Mouse (Mus musculus): ENCODE data around the gene Sh2d4b. TPM values are rescaled to one million over a fixed set of nuclear protein-coding genes. Genes with fewer than 3 reads are reported as not detected.
A peak's percentile ranks its signal among the peaks of the same experiment; 100 is the strongest.

The Sh2d4b gene
- polyA plus RNA-seq, 1 experiment from 2014 or later: 0.46 TPM

GRCm38 (mm10) chr14:40863659-40864058, 29.4 kb downstream of the Sh2d4b start:
- whole genome bisulfite sequencing: 86% methylated on average over 3 of the region's 3 CpGs
- Histone ChIP-seq H3K36me3 (ENCODE audit: control insufficient read depth, insufficient read depth, low read length) (no peaks in the 10 kb centered on the region), H3K4me2 (ENCODE audit: low read length) (no peak overlapping the region), H3K4me1 (replicated peaks; ENCODE audit: control insufficient read depth, insufficient read depth, low read length) (no peaks in the 10 kb centered on the region), H3K9me3 (ENCODE audit: control insufficient read depth, low read length) (no peaks in the 10 kb centered on the region), H3K27ac (ENCODE audit: low read depth) (no peak overlapping the region), H3K27me3 (replicated peaks; ENCODE audit: control insufficient read depth, insufficient read depth, low read length) (no peaks in the 10 kb centered on the region), H3K4me3 (ENCODE audit: low read depth, low read length) (no peak overlapping the region), H3K9ac (ENCODE audit: low read length) (no peak overlapping the region)
- DNase-seq (ENCODE audit: low spot score): no peak
- no peak for ATAC-seq (replicated peaks; ENCODE audit: low FRiP score, low TSS enrichment, low read depth)

GRCm38 (mm10) chr14:40863022-40863421, 30.0 kb downstream of the Sh2d4b start:
- no peaks in the 10 kb centered on the region for H3K36me3 ChIP-seq (ENCODE audit: control insufficient read depth, insufficient read depth, low read length)

GRCm38 (mm10) chr14:40852978-40853377, 40.1 kb downstream of the Sh2d4b start:
- ATAC-seq (replicated peaks; ENCODE audit: low FRiP score, low TSS enrichment, low read depth) (no peak), DNase-seq (ENCODE audit: low spot score) (no peak)
- Histone ChIP-seq H3K9ac (ENCODE audit: low read length) (no peak overlapping the region), H3K27me3 (replicated peaks; ENCODE audit: control insufficient read depth, insufficient read depth, low read length) (no peaks in the 10 kb centered on the region), H3K4me3 (ENCODE audit: low read depth, low read length) (no peak overlapping the region), H3K4me2 (ENCODE audit: low read length) (no peak overlapping the region), H3K36me3 (ENCODE audit: control insufficient read depth, insufficient read depth, low read length) (no peaks in the 10 kb centered on the region), H3K4me1 (replicated peaks; ENCODE audit: control insufficient read depth, insufficient read depth, low read length) (no peaks in the 10 kb centered on the region), H3K9me3 (ENCODE audit: control insufficient read depth, low read length) (no peaks in the 10 kb centered on the region), H3K27ac (ENCODE audit: low read depth) (no peak overlapping the region)
- 65% methylated on average over 5 of the region's 5 CpGs for WGBS

More at GRCm38 (mm10) chr14:40863022-40863421, 30.0 kb downstream of the Sh2d4b start:
- no peaks in the 10 kb centered on the region for H3K4me1 ChIP-seq (replicated peaks; ENCODE audit: control insufficient read depth, insufficient read depth, low read length)
- no peak overlapping the region for H3K27ac ChIP-seq (ENCODE audit: low read depth)
- H3K4me2 ChIP-seq (ENCODE audit: low read length): no peak overlapping the region
- DNase-seq (ENCODE audit: low spot score): no peak
- no peak for ATAC-seq (replicated peaks; ENCODE audit: low FRiP score, low TSS enrichment, low read depth)
- no peaks in the 10 kb centered on the region for H3K27me3 ChIP-seq (replicated peaks; ENCODE audit: control insufficient read depth, insufficient read depth, low read length)
- no peak overlapping the region for H3K4me3 ChIP-seq (ENCODE audit: low read depth, low read length)
- H3K9ac ChIP-seq (ENCODE audit: low read length): no peak overlapping the region
- no peaks in the 10 kb centered on the region for H3K9me3 ChIP-seq (ENCODE audit: control insufficient read depth, low read length)

GRCm38 (mm10) chr14:40837397-40837796, 55.7 kb downstream of the Sh2d4b start:
- Histone ChIP-seq H3K36me3 (ENCODE audit: control insufficient read depth, insufficient read depth, low read length) (no peaks in the 10 kb centered on the region), H3K9me3 (ENCODE audit: control insufficient read depth, low read length) (no peaks in the 10 kb centered on the region), H3K27ac (ENCODE audit: low read depth) (no peak overlapping the region), H3K4me1 (replicated peaks; ENCODE audit: control insufficient read depth, insufficient read depth, low read length) (no peaks in the 10 kb centered on the region), H3K9ac (ENCODE audit: low read length) (no peak overlapping the region), H3K27me3 (replicated peaks; ENCODE audit: control insufficient read depth, insufficient read depth, low read length) (no peaks in the 10 kb centered on the region), H3K4me3 (ENCODE audit: low read depth, low read length) (no peak overlapping the region), H3K4me2 (ENCODE audit: low read length) (no peak overlapping the region)
- DNase-seq (ENCODE audit: low spot score): no peak
- ATAC-seq (replicated peaks; ENCODE audit: low FRiP score, low TSS enrichment, low read depth): no peak

GRCm38 (mm10) chr14:40830505-40830904, 62.6 kb downstream of the Sh2d4b start:
- DNase-seq (ENCODE audit: low spot score): no peak
- Histone ChIP-seq H3K4me2 (ENCODE audit: low read length) (peak overlapping the region; percentile 22; the same call in 1 of the 2 replicates), H3K36me3 (ENCODE audit: control insufficient read depth, insufficient read depth, low read length) (no peaks in the 10 kb centered on the region), H3K9ac (ENCODE audit: low read length) (no peak overlapping the region), H3K4me1 (replicated peaks; ENCODE audit: control insufficient read depth, insufficient read depth, low read length) (no peaks in the 10 kb centered on the region), H3K9me3 (ENCODE audit: control insufficient read depth, low read length) (no peaks in the 10 kb centered on the region), H3K4me3 (ENCODE audit: low read depth, low read length) (no peak overlapping the region), H3K27ac (ENCODE audit: low read depth) (no peak overlapping the region), H3K27me3 (replicated peaks; ENCODE audit: control insufficient read depth, insufficient read depth, low read length) (no peaks in the 10 kb centered on the region)
- no peak for ATAC-seq (replicated peaks; ENCODE audit: low FRiP score, low TSS enrichment, low read depth)
- WGBS: 73% methylated on average over 9 of the region's 9 CpGs

GRCm38 (mm10) chr14:40830094-40830493, 63.0 kb downstream of the Sh2d4b start:
- ATAC-seq (replicated peaks; ENCODE audit: low FRiP score, low TSS enrichment, low read depth): peak; percentile 80; the same call in 1 of the 2 replicates
- H3K27ac ChIP-seq (ENCODE audit: low read depth): no peak overlapping the region

GRCm38 (mm10) chr14:40818051-40818450, 75.0 kb downstream of the Sh2d4b start:
- H3K4me1 ChIP-seq (replicated peaks; ENCODE audit: control insufficient read depth, insufficient read depth, low read length): no peaks in the 10 kb centered on the region
- no peak overlapping the region for H3K27ac ChIP-seq (ENCODE audit: low read depth)
- 74% methylated on average over 2 of the region's 2 CpGs for WGBS
- DNase-seq (ENCODE audit: low spot score) (no peak), ATAC-seq (replicated peaks; ENCODE audit: low FRiP score, low TSS enrichment, low read depth) (no peak)
- H3K27me3 ChIP-seq (replicated peaks; ENCODE audit: control insufficient read depth, insufficient read depth, low read length): no peaks in the 10 kb centered on the region
- H3K9ac ChIP-seq (ENCODE audit: low read length): no peak overlapping the region
- no peaks in the 10 kb centered on the region for H3K9me3 ChIP-seq (ENCODE audit: control insufficient read depth, low read length)
- H3K4me2 ChIP-seq (ENCODE audit: low read length): no peak overlapping the region
- no peak overlapping the region for H3K4me3 ChIP-seq (ENCODE audit: low read depth, low read length)
- H3K36me3 ChIP-seq (ENCODE audit: control insufficient read depth, insufficient read depth, low read length): no peaks in the 10 kb centered on the region

More at GRCm38 (mm10) chr14:40830094-40830493, 63.0 kb downstream of the Sh2d4b start:
- Histone ChIP-seq H3K4me1 (replicated peaks; ENCODE audit: control insufficient read depth, insufficient read depth, low read length) (no peaks in the 10 kb centered on the region), H3K9me3 (ENCODE audit: control insufficient read depth, low read length) (no peaks in the 10 kb centered on the region), H3K36me3 (ENCODE audit: control insufficient read depth, insufficient read depth, low read length) (no peaks in the 10 kb centered on the region), H3K27me3 (replicated peaks; ENCODE audit: control insufficient read depth, insufficient read depth, low read length) (no peaks in the 10 kb centered on the region), H3K4me3 (ENCODE audit: low read depth, low read length) (no peak overlapping the region), H3K4me2 (ENCODE audit: low read length) (peak overlapping the region; percentile 22; the same call in 1 of the 2 replicates), H3K9ac (ENCODE audit: low read length) (no peak overlapping the region)
- 56% methylated on average over 11 of the region's 11 CpGs for WGBS
- DNase-seq (ENCODE audit: low spot score): peak; percentile 59

GRCm38 (mm10) chr14:40816715-40817114, 76.4 kb downstream of the Sh2d4b start:
- Histone ChIP-seq H3K4me1 (replicated peaks; ENCODE audit: control insufficient read depth, insufficient read depth, low read length) (no peaks in the 10 kb centered on the region), H3K4me3 (ENCODE audit: low read depth, low read length) (no peak overlapping the region), H3K9me3 (ENCODE audit: control insufficient read depth, low read length) (no peaks in the 10 kb centered on the region), H3K4me2 (ENCODE audit: low read length) (no peak overlapping the region), H3K27me3 (replicated peaks; ENCODE audit: control insufficient read depth, insufficient read depth, low read length) (no peaks in the 10 kb centered on the region), H3K36me3 (ENCODE audit: control insufficient read depth, insufficient read depth, low read length) (no peaks in the 10 kb centered on the region), H3K27ac (ENCODE audit: low read depth) (no peak overlapping the region), H3K9ac (ENCODE audit: low read length) (no peak overlapping the region)
- DNase-seq (ENCODE audit: low spot score): no peak
- WGBS: 83% methylated on average over 5 of the region's 5 CpGs
- no peak for ATAC-seq (replicated peaks; ENCODE audit: low FRiP score, low TSS enrichment, low read depth)

- Histone ChIP-seq H3K27me3 (replicated peaks; ENCODE audit: control insufficient read depth, insufficient read depth, low read length) (no peaks in the 10 kb centered on the region), H3K4me3 (ENCODE audit: low read depth, low read length) (no peak overlapping the region), H3K4me1 (replicated peaks; ENCODE audit: control insufficient read depth, insufficient read depth, low read length) (no peaks in the 10 kb centered on the region), H3K27ac (ENCODE audit: low read depth) (no peak overlapping the region), H3K9ac (ENCODE audit: low read length) (no peak overlapping the region), H3K36me3 (ENCODE audit: control insufficient read depth, insufficient read depth, low read length) (no peaks in the 10 kb centered on the region), H3K4me2 (ENCODE audit: low read length) (no peak overlapping the region), H3K9me3 (ENCODE audit: control insufficient read depth, low read length) (no peaks in the 10 kb centered on the region)
- DNase-seq (ENCODE audit: low spot score) (peak; percentile 70), ATAC-seq (replicated peaks; ENCODE audit: low FRiP score, low TSS enrichment, low read depth) (no peak)
- 48% methylated on average over 1 of the region's 1 CpGs for WGBS
Measured at GRCm38 (mm10) chr14:40791606-40792005, 101.5 kb downstream of the Sh2d4b start.

All from intestine, embryonic 14.5 days (tissue).